Mouse (Mus musculus) ES-E14 (cell line): ENCODE data around the gene Minpp1. TPM values are rescaled to one million over a fixed set of nuclear protein-coding genes. Genes with fewer than 3 reads are reported as not detected.

Experiments
- DNase-seq: peaks from one replicate; pipeline ENCODE4 v3.0.0-alpha.2; 2013; ENCODE audit warnings: low read depth, low spot score
- H3K27ac ChIP-seq: 2 replicates; pipeline ENCODE4 v1.5.1; 2012; ENCODE audit warnings: low read depth, mild to moderate bottlenecking, low read length, moderate library complexity, mixed read lengths; ENCODE audit not compliant: poor library complexity, insufficient read depth, severe bottlenecking
- H3K36me3 ChIP-seq: 2 replicates; pipeline ENCODE4 v1.6.1; 2012; ENCODE audit warnings: mild to moderate bottlenecking, low read length, moderate library complexity, mixed read lengths; ENCODE audit not compliant: control insufficient read depth, poor library complexity, insufficient read depth, severe bottlenecking
- H3K4me1 ChIP-seq, 2 experiments: fragments of 150-350 bp in 1 of 2; sonication (generic) in 1 of 2; 2 replicates each; pipeline ENCODE4 v1.6.1; 2012; ENCODE audit warnings: low read length in 2 of 2, mild to moderate bottlenecking in 1 of 2, mixed read lengths in 1 of 2; ENCODE audit not compliant: control insufficient read depth in 2 of 2, insufficient read depth in 2 of 2, poor library complexity in 1 of 2
- H3K4me3 ChIP-seq, 2 experiments: fragments of 150-350 bp in 1 of 2; sonication (generic) in 1 of 2; 2 replicates each; pipeline ENCODE4 v1.5.1; 2012; ENCODE audit warnings: low read length in 2 of 2, low read depth in 1 of 2, mild to moderate bottlenecking in 1 of 2, mixed read lengths in 1 of 2; ENCODE audit not compliant: insufficient read depth in 1 of 2, poor library complexity in 1 of 2, severe bottlenecking in 1 of 2
- H3K9ac ChIP-seq: 2 replicates; pipeline ENCODE4 v1.6.1; 2012; ENCODE audit warnings: low read depth, mild to moderate bottlenecking, low read length, mixed read lengths; ENCODE audit not compliant: poor library complexity, insufficient read depth, severe bottlenecking
- H3K9me3 ChIP-seq: fragments of 150-350 bp; sonication (generic); 2 replicates; pipeline ENCODE4 v1.6.1; 2012; ENCODE audit warnings: low read depth, mild to moderate bottlenecking, low read length; ENCODE audit not compliant: control insufficient read depth, insufficient read depth
- CHD2 ChIP-seq: IDR thresholded peaks from 2 replicates; pipeline ENCODE4 v1.6.1; 2014; ENCODE audit warnings: mild to moderate bottlenecking, low read depth, low read length, inconsistent platforms
- HCFC1 ChIP-seq: IDR thresholded peaks from 2 replicates; pipeline ENCODE4 v1.6.1; 2012; ENCODE audit warnings: low read length, inconsistent platforms, borderline replicate concordance; ENCODE audit not compliant: insufficient read depth
- MAFK ChIP-seq: IDR thresholded peaks from 2 replicates; pipeline ENCODE4 v1.6.1; 2014; ENCODE audit warnings: mild to moderate bottlenecking, low read depth, low read length, inconsistent platforms; ENCODE audit not compliant: insufficient read depth
- ZC3H11A ChIP-seq: IDR thresholded peaks from 2 replicates; pipeline ENCODE4 v1.6.1; 2012; ENCODE audit warnings: low read depth, mild to moderate bottlenecking, inconsistent platforms, low read length, borderline replicate concordance
- ZNF384 ChIP-seq: IDR thresholded peaks from 2 replicates; pipeline ENCODE4 v1.6.1; 2012; ENCODE audit warnings: low read depth, low read length, inconsistent platforms
- in situ Hi-C, 2 experiments: fragments of 600-800 bp; cut with MboI; formaldehyde crosslinking; loops; one replicate each; pipeline ENCODE4 v1.15.1; 2025; ENCODE audit warnings: low sequenced_read_pairs in 2 of 2, inconsistent platforms in 1 of 2; ENCODE audit not compliant: unreplicated experiment in 2 of 2
- total RNA-seq: library from RNA; depleted of rRNA; stranded (reverse); fragments of 300-350 nt; gene quantifications from 2 replicates; pipeline ENCODE4 v1.2.3, GENCODE M21; 2012

Gene Minpp1
- total RNA-seq, 1 experiment, result 60.8 TPM

DNA sequence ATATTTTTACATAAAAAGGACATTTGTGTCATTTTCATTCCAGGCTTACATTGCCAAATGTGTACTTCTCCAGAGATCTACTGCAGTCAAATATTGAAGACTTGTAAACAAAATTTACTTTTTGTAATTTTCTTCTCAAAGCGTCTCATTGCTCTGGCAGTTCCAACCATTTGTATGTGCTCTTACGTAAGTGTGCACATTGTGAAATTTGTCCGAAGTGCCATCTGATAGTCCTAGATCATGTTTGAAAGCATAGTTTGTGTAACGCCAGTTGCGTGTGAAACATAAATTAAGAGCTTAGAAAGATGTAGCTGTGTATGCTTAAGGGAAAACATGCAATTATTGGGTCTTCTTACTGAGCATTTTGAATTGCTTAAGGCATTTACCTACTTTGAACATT lies 20.9 kb downstream of the Minpp1 start:
- Histone ChIP-seq H3K9ac (no peak overlapping the region), H3K36me3 (peaks cover 10% of the 10 kb centered on the region), H3K4me1 (peaks cover 0 to 7% of the 10 kb centered on the region in 2 experiments; a peak in 1 of 4 replicates), H3K4me3 (no peak overlapping the region), H3K9me3 (no peaks in the 10 kb centered on the region), H3K27ac (no peak overlapping the region)
- in situ Hi-C loops, result loop anchor here (10.0 to 25.0 kb wide), 2 partner anchors 178 to 181 kb away; no protein-coding TSS in a partner anchor
- TF ChIP-seq ZNF384 (no peak), CHD2 (no peak), ZC3H11A (no peak), MAFK (no peak), HCFC1 (no peak)
- no peak for DNase-seq

DNA sequence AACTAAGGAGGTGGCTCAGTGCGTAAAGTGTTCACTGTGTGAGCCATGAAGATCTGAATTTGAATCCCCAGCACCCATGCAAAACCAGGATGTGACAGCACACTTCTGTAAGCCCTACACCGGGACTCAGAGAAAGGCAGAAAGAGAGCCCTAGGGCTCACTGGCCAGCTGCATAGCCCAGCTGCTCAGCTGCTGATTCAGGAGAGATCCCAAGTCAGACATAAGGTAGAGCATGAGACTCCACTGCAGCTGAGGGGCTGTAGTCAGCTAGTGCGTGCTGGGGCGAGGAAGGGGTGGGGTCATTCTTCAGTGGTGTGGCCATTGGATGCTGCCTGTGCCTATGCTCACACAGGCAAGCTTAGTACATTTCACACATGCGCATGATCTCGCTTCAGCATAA lies 21.5 kb downstream of the Minpp1 start:
- H3K4me3 ChIP-seq, result no peak overlapping the region
- TF ChIP-seq ZNF384 (no peak), CHD2 (no peak), MAFK (no peak), HCFC1 (no peak), ZC3H11A (no peak)
- H3K9me3 ChIP-seq, result no peaks in the 10 kb centered on the region
- H3K36me3 ChIP-seq, result peaks cover 10% of the 10 kb centered on the region
- no peak overlapping the region for H3K27ac ChIP-seq
- in situ Hi-C loops, result loop anchor here (10.0 to 25.0 kb wide), 2 partner anchors 178 to 180 kb away; no protein-coding TSS in a partner anchor
- H3K4me1 ChIP-seq, result peaks cover 0 to 7% of the 10 kb centered on the region in 2 experiments; a peak in 1 of 4 replicates
- no peak overlapping the region for H3K9ac ChIP-seq
- DNase-seq, result no peak

DNA sequence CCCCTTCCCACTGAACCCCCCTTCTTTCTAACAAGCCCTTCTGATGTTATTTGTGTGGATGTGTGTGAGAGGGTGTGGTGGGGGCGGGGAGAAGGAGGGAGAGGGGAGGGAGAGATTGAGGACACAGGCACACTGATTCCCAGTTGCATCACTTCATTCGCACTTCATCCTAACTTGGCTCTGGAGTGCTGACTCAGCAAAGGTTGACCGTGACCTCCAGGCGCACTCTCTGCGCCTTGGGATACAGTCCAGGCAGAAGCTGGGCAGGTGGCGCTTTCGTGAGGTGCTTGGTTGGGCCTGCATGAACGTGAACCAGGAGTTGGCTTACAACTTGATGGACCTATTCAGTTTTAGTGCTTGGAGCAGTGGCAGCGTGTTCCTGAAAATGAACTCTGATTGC lies 22.0 kb downstream of the Minpp1 start:
- Histone ChIP-seq H3K9ac (no peak overlapping the region), H3K27ac (no peak overlapping the region), H3K9me3 (no peaks in the 10 kb centered on the region), H3K4me1 (peaks cover 0 to 7% of the 10 kb centered on the region in 2 experiments; a peak in 1 of 4 replicates), H3K4me3 (no peak overlapping the region), H3K36me3 (peaks cover 10% of the 10 kb centered on the region)
- DNase-seq, result no peak
- in situ Hi-C loops, result loop anchor here (10.0 to 25.0 kb wide), 2 partner anchors 177 to 180 kb away; no protein-coding TSS in a partner anchor
- TF ChIP-seq MAFK (peak; percentile 99), CHD2 (no peak)

DNA sequence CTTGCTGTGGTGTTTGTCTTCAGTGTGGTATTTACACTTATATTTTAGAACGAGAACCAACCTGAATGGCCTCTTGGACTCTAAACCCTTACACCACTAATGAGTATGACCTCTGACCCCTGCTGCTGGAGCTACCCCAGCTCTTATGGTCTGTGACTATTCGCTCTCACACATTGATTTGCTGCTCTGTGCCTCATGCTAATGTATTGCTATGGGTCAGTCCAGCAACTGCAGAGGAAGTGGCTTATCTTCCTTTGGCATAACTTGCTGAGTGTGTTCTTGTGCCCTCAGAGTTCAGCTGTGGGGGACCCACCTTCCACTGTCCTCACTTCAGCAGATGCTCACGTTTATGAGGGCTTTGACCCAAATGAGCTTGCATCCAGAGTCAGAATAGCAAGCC lies 24.7 kb downstream of the Minpp1 start:
- peaks cover 17% of the 10 kb centered on the region for H3K36me3 ChIP-seq
- no peak overlapping the region for H3K4me3 ChIP-seq
- peaks cover 0 to 7% of the 10 kb centered on the region in 2 experiments; a peak in 1 of 4 replicates for H3K4me1 ChIP-seq
- no peak overlapping the region for H3K9ac ChIP-seq
- H3K9me3 ChIP-seq, result no peaks in the 10 kb centered on the region
- H3K27ac ChIP-seq, result no peak overlapping the region
- TF ChIP-seq CHD2, result no peak
- TF ChIP-seq MAFK, result no peak
- TF ChIP-seq ZC3H11A, result no peak
- TF ChIP-seq HCFC1, result no peak
- no peak for TF ChIP-seq ZNF384
- DNase-seq, result no peak
- in situ Hi-C loops, result loop anchor here in 1 of 2 experiments (25.0 kb wide), 1 partner anchor 177 kb away; no protein-coding TSS in a partner anchor

DNA sequence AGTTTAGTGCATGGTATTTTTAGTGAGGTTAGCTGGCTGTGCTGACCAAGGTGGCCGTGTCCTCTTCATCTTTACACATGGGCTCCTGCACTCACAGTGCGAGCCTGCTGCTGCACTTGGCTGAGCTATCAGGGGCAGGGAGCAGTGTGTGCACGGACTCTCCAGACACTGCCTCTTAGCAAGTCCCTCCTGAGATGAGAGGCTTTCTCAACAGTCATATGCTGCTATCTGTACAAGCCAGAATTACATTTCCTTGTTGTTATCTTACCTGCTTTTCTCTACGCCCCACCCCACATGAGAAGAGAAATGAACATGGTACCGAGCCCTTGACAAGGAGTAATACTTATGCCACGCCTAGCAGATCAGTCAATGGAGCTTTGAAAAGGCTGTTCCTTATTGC lies 25.4 kb downstream of the Minpp1 start:
- DNase-seq, result no peak
- H3K9me3 ChIP-seq, result no peaks in the 10 kb centered on the region
- TF ChIP-seq CHD2, result no peak
- no peak for TF ChIP-seq ZNF384
- TF ChIP-seq MAFK, result no peak
- no peak for TF ChIP-seq HCFC1
- TF ChIP-seq ZC3H11A, result no peak
- no peak overlapping the region for H3K9ac ChIP-seq
- H3K36me3 ChIP-seq, result peaks cover 17% of the 10 kb centered on the region
- H3K27ac ChIP-seq, result no peak overlapping the region
- in situ Hi-C loops, result loop anchor here in 1 of 2 experiments (25.0 kb wide), 1 partner anchor 176 kb away; no protein-coding TSS in a partner anchor
- no peak overlapping the region for H3K4me3 ChIP-seq
- H3K4me1 ChIP-seq, result peaks cover 0 to 7% of the 10 kb centered on the region in 2 experiments; a peak in 1 of 4 replicates
